Mouse (Mus musculus) CH12.LX (cell line): Measurements from ENCODE around the gene Ppp1r13l. TPM values are rescaled to one million over a fixed set of nuclear protein-coding genes. Genes with fewer than 3 reads are reported as not detected.
A peak's percentile ranks its signal among the peaks of the same experiment; 100 is the strongest.

Experiments used
- DNase-seq: peaks from one replicate; pipeline ENCODE4 v3.0.0-alpha.2; 2013; ENCODE audit errors: extremely low read depth
- H3K27ac ChIP-seq: 2 replicates; pipeline ENCODE4 v1.5.1; 2012; ENCODE audit warnings: low read depth, mild to moderate bottlenecking, control low read depth, moderate library complexity; ENCODE audit not compliant: insufficient read depth
- H3K27me3 ChIP-seq: replicated peaks from 2 replicates; pipeline ENCODE3; 2012; ENCODE audit warnings: inconsistent platforms
- H3K36me3 ChIP-seq, 2 experiments: replicated peaks in 1 of 2; 2 replicates each; pipeline versions ENCODE3 to v1.6.1; 2012; ENCODE audit warnings: inconsistent platforms in 1 of 2, low read length in 1 of 2, mild to moderate bottlenecking in 1 of 2, mixed read lengths in 1 of 2, moderate library complexity in 1 of 2; ENCODE audit not compliant: control insufficient read depth in 1 of 2, insufficient read depth in 1 of 2
- H3K4me1 ChIP-seq, 2 experiments: 2 replicates each; pipeline ENCODE4 v1.6.1; 2012; ENCODE audit warnings: inconsistent platforms in 1 of 2, moderate library complexity in 1 of 2; ENCODE audit not compliant: insufficient read depth in 2 of 2, control insufficient read depth in 1 of 2
- H3K4me2 ChIP-seq: 2 replicates; pipeline ENCODE4 v1.6.1; 2012; ENCODE audit warnings: low read depth, mild to moderate bottlenecking, control low read depth; ENCODE audit not compliant: poor library complexity, insufficient read depth, severe bottlenecking
- H3K4me3 ChIP-seq, 3 experiments: fragments of 150-350 bp in 1 of 3; sonication (generic) in 1 of 3; replicated peaks in 1 of 3; 2 replicates each; pipeline versions ENCODE3 to v1.5.1; 2011 to 2012; ENCODE audit warnings: low read depth in 2 of 3, low read length in 2 of 3, mild to moderate bottlenecking in 2 of 3, moderate library complexity in 2 of 3, control low read depth in 1 of 3, improper control_type of control experiment in 1 of 3, inconsistent platforms in 1 of 3, mixed read lengths in 1 of 3; ENCODE audit not compliant: poor library complexity in 1 of 3
- H3K79me2 ChIP-seq: replicated peaks from 2 replicates; pipeline ENCODE4 v1.6.1; 2012; ENCODE audit warnings: mild to moderate bottlenecking, moderate library complexity; ENCODE audit not compliant: control insufficient read depth, poor library complexity, insufficient read depth, severe bottlenecking; ENCODE audit errors: extremely low read depth
- H3K9ac ChIP-seq: 2 replicates; pipeline ENCODE4 v1.6.1; 2012; ENCODE audit warnings: low read depth, mild to moderate bottlenecking, control low read depth, moderate library complexity; ENCODE audit not compliant: insufficient read depth
- H3K9me3 ChIP-seq: replicated peaks from 2 replicates; pipeline ENCODE3; 2012; ENCODE audit warnings: low read length, inconsistent platforms, mixed read lengths
- BHLHE40 ChIP-seq: IDR thresholded peaks from 2 replicates; pipeline ENCODE4 v1.6.1; 2011; ENCODE audit warnings: mild to moderate bottlenecking, low read depth, low read length, improper control_type of control experiment
- CHD1 ChIP-seq: IDR thresholded peaks from 2 replicates; pipeline ENCODE4 v1.6.1; 2012; ENCODE audit warnings: low read depth, low read length, improper control_type of control experiment, inconsistent platforms
- CHD2 ChIP-seq: IDR thresholded peaks from 2 replicates; pipeline ENCODE4 v1.6.1; 2011; ENCODE audit warnings: low read length, improper control_type of control experiment
- CTCF ChIP-seq, 2 experiments: IDR thresholded peaks in 1 of 2; conservative IDR thresholded peaks in 1 of 2; 2 replicates each; pipeline ENCODE4 v1.5.1; 2011 to 2012; ENCODE audit warnings: low read depth in 2 of 2, low read length in 2 of 2, improper control_type of control experiment in 1 of 2, inconsistent platforms in 1 of 2, mild to moderate bottlenecking in 1 of 2, moderate library complexity in 1 of 2
- EP300 ChIP-seq: IDR thresholded peaks from 2 replicates; pipeline ENCODE4 v1.6.1; 2011; ENCODE audit warnings: low read length, improper control_type of control experiment
- ETS1 ChIP-seq: conservative IDR thresholded peaks from 2 replicates; pipeline ENCODE4 v1.6.1; 2012; ENCODE audit warnings: low read depth, mild to moderate bottlenecking, inconsistent platforms, low read length, improper control_type of control experiment, moderate library complexity
- GABPA ChIP-seq: IDR thresholded peaks from 2 replicates; pipeline ENCODE4 v1.6.1; 2012; ENCODE audit warnings: low read depth, low read length, improper control_type of control experiment, inconsistent platforms; ENCODE audit not compliant: insufficient replicate concordance
- JUN ChIP-seq: IDR thresholded peaks from 2 replicates; pipeline ENCODE4 v1.6.1; 2011; ENCODE audit warnings: low read depth, mild to moderate bottlenecking, low read length, improper control_type of control experiment, moderate library complexity; ENCODE audit not compliant: insufficient read depth
- JUND ChIP-seq: conservative IDR thresholded peaks from 2 replicates; pipeline ENCODE4 v1.6.1; 2011; ENCODE audit warnings: low read depth, low read length, improper control_type of control experiment
- MAFK ChIP-seq: IDR thresholded peaks from 2 replicates; pipeline ENCODE4 v1.6.1; 2011; ENCODE audit warnings: low read length, improper control_type of control experiment; ENCODE audit not compliant: insufficient replicate concordance
- MEF2A ChIP-seq: IDR thresholded peaks from 2 replicates; pipeline ENCODE4 v1.6.1; 2014; ENCODE audit warnings: low read depth, mild to moderate bottlenecking, inconsistent platforms, low read length, improper control_type of control experiment, borderline replicate concordance
- MXI1 ChIP-seq: IDR thresholded peaks from 2 replicates; pipeline ENCODE4 v1.6.1; 2011; ENCODE audit warnings: mild to moderate bottlenecking, low read depth, low read length, improper control_type of control experiment
- MYC ChIP-seq: IDR thresholded peaks from 2 replicates; pipeline ENCODE4 v1.6.1; 2011; ENCODE audit warnings: low read depth, mild to moderate bottlenecking, improper control_type of control experiment, low read length
- NELFE ChIP-seq: IDR thresholded peaks from 2 replicates; pipeline ENCODE4 v1.6.1; 2011; ENCODE audit warnings: low read depth, low read length, improper control_type of control experiment
- NRF1 ChIP-seq: IDR thresholded peaks from 2 replicates; pipeline ENCODE4 v1.6.1; 2014; ENCODE audit warnings: low read depth, mild to moderate bottlenecking, inconsistent platforms, low read length, improper control_type of control experiment, moderate library complexity
- PAX5 ChIP-seq: IDR thresholded peaks from 2 replicates; pipeline ENCODE4 v1.6.1; 2012; ENCODE audit warnings: low read length, inconsistent platforms, mixed read lengths
- POLR2A ChIP-seq: IDR thresholded peaks from 2 replicates; pipeline ENCODE4 v1.6.1; 2011; ENCODE audit warnings: low read depth, mild to moderate bottlenecking, improper control_type of control experiment, low read length
- POLR2AphosphoS2 ChIP-seq: IDR thresholded peaks from 2 replicates; pipeline ENCODE4 v1.6.1; 2011; ENCODE audit warnings: low read depth, low read length, improper control_type of control experiment
- RAD21 ChIP-seq: IDR thresholded peaks from 2 replicates; pipeline ENCODE4 v1.6.1; 2011; ENCODE audit warnings: low read depth, mild to moderate bottlenecking, low read length, improper control_type of control experiment, moderate library complexity
- RCOR1 ChIP-seq: conservative IDR thresholded peaks from 2 replicates; pipeline ENCODE4 v1.6.1; 2012; ENCODE audit warnings: low read depth, mild to moderate bottlenecking, inconsistent platforms, low read length, improper control_type of control experiment
- SIN3A ChIP-seq: IDR thresholded peaks from 2 replicates; pipeline ENCODE4 v1.6.1; 2012; ENCODE audit warnings: low read length, improper control_type of control experiment, inconsistent platforms
- SMC3 ChIP-seq: IDR thresholded peaks from 2 replicates; pipeline ENCODE4 v1.6.1; 2011; ENCODE audit warnings: low read depth, low read length, improper control_type of control experiment
- UBTF ChIP-seq: IDR thresholded peaks from 2 replicates; pipeline ENCODE4 v1.6.1; 2012; ENCODE audit warnings: low read depth, mild to moderate bottlenecking, inconsistent platforms, low read length, improper control_type of control experiment, moderate library complexity
- USF2 ChIP-seq: conservative IDR thresholded peaks from 2 replicates; pipeline ENCODE4 v1.6.1; 2011; ENCODE audit warnings: low read depth, low read length, improper control_type of control experiment
- ZC3H11A ChIP-seq: IDR thresholded peaks from 2 replicates; pipeline ENCODE4 v1.6.1; 2012; ENCODE audit warnings: low read depth, mild to moderate bottlenecking, inconsistent platforms, low read length, improper control_type of control experiment
- ZKSCAN1 ChIP-seq: IDR thresholded peaks from 2 replicates; pipeline ENCODE4 v1.6.1; 2012; ENCODE audit warnings: low read depth, inconsistent platforms, low read length, improper control_type of control experiment, borderline replicate concordance
- ZMIZ1 ChIP-seq: IDR thresholded peaks from 2 replicates; pipeline ENCODE4 v1.6.1; 2012; ENCODE audit warnings: low read depth, mild to moderate bottlenecking, inconsistent platforms, low read length, improper control_type of control experiment
- dilution Hi-C: fragments of 300-500 bp; cut with MboI; formaldehyde crosslinking; loops from 2 replicates; pipeline ENCODE4 v1.14.3; 2020; ENCODE audit warnings: low sequenced_read_pairs; ENCODE audit not compliant: extremely low pct_unique_long_range_greater_than_20kb, extremely low pct_ligation_motif_present
- in situ Hi-C: fragments of 300-500 bp; cut with MboI; formaldehyde crosslinking; loops from 3 replicates; pipeline ENCODE4 v1.14.3; 2019; ENCODE audit warnings: low sequenced_read_pairs, low pct_ligation_motif_present, low pct_unique_long_range_greater_than_20kb, mixed read lengths
- polyA plus RNA-seq: library from polyadenylated mRNA; unstranded; fragments of >175 nt; gene quantifications from 2 replicates; pipeline ENCODE4 v1.2.1, GENCODE M21; 2012; ENCODE audit warnings: low read depth; ENCODE audit not compliant: insufficient read length
- total RNA-seq, 2 experiments: library from RNA; depleted of rRNA; stranded (reverse); fragments of 300-350 nt in 1 of 2; fragments of >200 nt in 1 of 2; gene quantifications; 2 replicates each; pipeline ENCODE4 v1.2.3; 2012 to 2014

The Ppp1r13l gene
- total and polyA plus RNA-seq, 3 experiments = 0.11 to 1.3 (median 0.68) TPM

DNA sequence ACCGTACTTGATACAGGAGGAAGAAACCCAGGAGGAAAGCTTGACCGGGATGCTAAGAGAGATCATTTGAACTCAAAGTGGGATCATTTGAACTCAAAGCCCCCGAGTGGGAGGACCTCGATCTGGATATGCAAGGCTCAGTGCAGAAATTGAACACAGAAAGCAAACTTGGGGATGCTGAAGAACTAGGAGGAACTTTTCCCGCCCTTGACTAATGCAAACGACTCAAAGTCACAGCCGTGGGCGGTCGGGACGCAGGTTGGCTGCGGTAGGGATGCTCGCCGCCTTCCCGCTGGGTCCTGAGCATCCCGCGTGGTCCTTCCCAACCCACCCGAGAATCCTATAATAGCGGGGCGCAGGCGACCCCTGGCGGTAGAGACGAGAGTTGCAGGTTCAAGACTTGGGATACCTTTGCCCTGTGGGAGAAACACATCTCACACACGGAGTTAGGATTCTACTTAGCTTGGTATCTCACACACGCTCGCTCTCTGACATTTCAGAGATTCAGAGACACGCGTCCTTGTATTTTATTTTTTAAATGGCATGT lies 17.0 kb upstream of the Ppp1r13l start (continued):
- TF ChIP-seq RAD21 (peak; percentile 90), ZKSCAN1 (no peak), JUND (no peak), SMC3 (peak; percentile 96), MAFK (no peak), MYC (no peak), CHD2 (no peak), ETS1 (no peak), USF2 (no peak), NRF1 (no peak)

DNA sequence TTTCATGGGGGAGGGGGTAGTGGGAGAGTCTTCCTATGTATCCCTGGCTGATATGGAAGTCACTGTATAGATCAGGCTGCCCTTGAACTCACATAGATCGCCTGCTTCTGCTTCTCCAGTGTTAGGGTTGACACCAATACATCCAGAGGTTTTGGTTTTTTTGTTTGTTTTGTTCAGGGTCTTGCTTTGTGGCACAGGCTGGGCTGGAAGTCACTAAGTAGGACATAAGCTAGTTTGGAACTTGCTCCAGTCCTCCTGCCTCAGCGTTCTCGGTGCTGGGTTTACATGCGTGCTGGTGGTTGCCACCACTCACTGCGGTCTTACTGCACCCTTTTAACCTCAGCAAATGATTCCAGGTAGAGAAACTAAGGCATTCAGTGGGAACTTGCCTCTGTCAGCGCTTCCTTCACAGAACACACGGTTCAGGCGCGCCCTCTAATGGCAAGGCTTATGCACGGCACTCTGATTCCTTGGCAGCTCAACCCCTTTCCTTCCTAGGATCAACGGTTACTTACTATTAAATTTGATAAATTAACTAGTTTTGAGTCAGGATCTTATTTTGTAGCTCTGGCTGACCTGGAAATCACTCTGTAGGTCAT lies 16.2 kb upstream of the Ppp1r13l start:
- H3K36me3 ChIP-seq = peaks cover 4 to 9% of the 10 kb centered on the region in 2 experiments
- H3K27ac ChIP-seq = no peak overlapping the region
- no peak overlapping the region for H3K4me3 ChIP-seq
- H3K27me3 ChIP-seq = peaks cover 22% of the 10 kb centered on the region
- H3K4me2 ChIP-seq = peak overlapping the region; percentile 85
- no peaks in the 10 kb centered on the region for H3K9me3 ChIP-seq
- peak; percentile 81 for DNase-seq
- in situ Hi-C loops = loop anchor here (5.0 kb wide), 1 partner anchor 36 kb away; no protein-coding TSS in a partner anchor
- H3K4me1 ChIP-seq = peaks cover 4 to 37% of the 10 kb centered on the region in 2 experiments; a peak in 3 of 4 replicates
- dilution Hi-C loops = no loop called here
- no peaks in the 10 kb centered on the region for H3K79me2 ChIP-seq
- peak; percentile 84 to 96 for TF ChIP-seq CTCF (conservative IDR thresholded peaks at IDR 0.05 in 1 of 2, IDR thresholded peaks at IDR 0.05 in 1 of 2; ENCODE audit: low read depth in 2 of 2, low read length in 2 of 2)
- TF ChIP-seq SMC3 = peak; percentile 87
- TF ChIP-seq MEF2A = peak; percentile 42; the same call in 1 of the 2 replicates
- peak; percentile 94 for TF ChIP-seq RAD21
- TF ChIP-seq MAFK = peak; percentile 81
- TF ChIP-seq MXI1 = 0 out of 2 replicates have a peak, but pooled peaks have one; percentile 27
- no peak for TF ChIP-seq EP300
- TF ChIP-seq USF2 = no peak
- H3K9ac ChIP-seq = no peak overlapping the region; the same call in 1 of the 2 replicates

DNA sequence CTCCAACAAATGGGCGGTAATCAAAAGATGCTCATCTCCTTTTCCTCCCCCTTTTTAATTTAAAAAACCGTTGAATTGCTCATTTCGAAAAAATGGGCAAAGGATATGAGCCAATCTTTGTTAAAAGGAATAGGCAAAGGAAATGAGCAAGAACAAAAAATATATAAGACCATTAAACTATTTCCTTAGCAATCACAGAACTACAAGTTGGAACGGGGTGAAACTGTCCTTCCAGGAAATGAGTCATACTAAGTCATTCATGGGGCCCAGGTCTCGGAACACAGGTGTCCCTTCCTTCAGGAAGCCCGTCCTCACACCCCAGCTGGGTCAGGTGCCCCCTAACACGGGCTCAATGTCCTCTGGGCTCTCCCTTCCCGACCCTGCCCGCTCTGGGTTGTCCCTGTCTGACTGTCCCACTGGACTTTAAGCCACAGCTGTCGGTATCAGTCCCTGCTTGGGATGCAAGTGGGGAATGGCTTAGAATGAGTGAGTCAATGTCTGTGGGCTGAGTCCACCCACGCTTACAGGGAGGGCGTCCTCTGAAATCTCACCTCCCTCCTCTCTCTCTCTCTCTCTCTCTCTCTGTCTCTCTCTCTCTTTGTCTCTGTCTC lies 15.2 kb upstream of the Ppp1r13l start, which contains the start of gene Ercc1:
Gene Ercc1, plus strand, starts transcription at position 542 of the 611 bp plus-strand sequence.
- H3K36me3 ChIP-seq = peaks cover 9 to 20% of the 10 kb centered on the region in 2 experiments
- no peaks in the 10 kb centered on the region for H3K79me2 ChIP-seq
- DNase-seq = no peak
- peaks cover 4 to 37% of the 10 kb centered on the region in 2 experiments; a peak in 3 of 4 replicates for H3K4me1 ChIP-seq
- H3K27ac ChIP-seq = peak within 1 kb of the TSS; percentile 75
- in situ Hi-C loops (loop anchor here (5.0 kb wide), 1 partner anchor 37 kb away; no protein-coding TSS in a partner anchor), dilution Hi-C loops (no loop called here)
- H3K9me3 ChIP-seq = no peaks in the 10 kb centered on the region
- peak within 1 kb of the TSS; percentile 85 for H3K4me2 ChIP-seq
- peak within 1 kb of the TSS; percentile 53 for H3K9ac ChIP-seq
- H3K4me3 ChIP-seq = peak within 1 kb of the TSS; percentile 62 to 71 (median 71)
- peaks cover 21% of the 10 kb centered on the region for H3K27me3 ChIP-seq
- TF ChIP-seq POLR2AphosphoS2 (no peak), POLR2A (no peak), RAD21 (no peak), CHD2 (no peak), SMC3 (no peak), NRF1 (no peak), ZMIZ1 (no peak), SIN3A (no peak), JUND (no peak; the same call in 1 of the 2 replicates), NELFE (no peak), BHLHE40 (peak; percentile 35; the same call in 1 of the 2 replicates), ETS1 (no peak; the same call in 1 of the 2 replicates), GABPA (no peak), CHD1 (no peak), PAX5 (no peak), JUN (peak; percentile 29; the same call in 1 of the 2 replicates), UBTF (no peak), ZC3H11A (no peak), RCOR1 (no peak)
